Mouse (Mus musculus): ENCODE measurements at regions not wholly inside any gene's neighbourhood (a gene's known extent, or its start where the extent isn't known, plus 50 kb on each side); places are given as distances from the start of the nearest gene placed in this dataset.
A peak's percentile ranks its signal among the peaks of the same experiment; 100 is the strongest.

- Histone ChIP-seq H3K36me3 (no peaks in the 10 kb centered on the region), H3K9me3 (no peaks in the 10 kb centered on the region), H3K4me3 (no peak overlapping the region), H3K27me3 (no peaks in the 10 kb centered on the region), H3K4me1 (no peaks in the 10 kb centered on the region), H3K27ac (no peak overlapping the region), H3K9ac (no peak overlapping the region), H3K4me2 (replicated peaks) (no peak overlapping the region)
- 46% methylated on average over 2 of the region's 2 CpGs for WGBS
- ATAC-seq (ENCODE audit: low FRiP score, low read depth), result no peak
These were observed 80.2 kb downstream of the Dhrs2 start for GRCm38 (mm10) chr14:55301996-55302395.

- no peaks in the 10 kb centered on the region for H3K36me3 ChIP-seq
- H3K4me3 ChIP-seq, result no peak overlapping the region
- H3K27me3 ChIP-seq, result no peaks in the 10 kb centered on the region
- no peak for ATAC-seq (ENCODE audit: low FRiP score, low read depth)
- no peak overlapping the region for H3K27ac ChIP-seq
- no peaks in the 10 kb centered on the region for H3K9me3 ChIP-seq
- H3K9ac ChIP-seq, result no peak overlapping the region
- WGBS, result 70% methylated on average over 6 of the region's 6 CpGs
- no peak overlapping the region for H3K4me2 ChIP-seq (replicated peaks)
- no peaks in the 10 kb centered on the region for H3K4me1 ChIP-seq
These were observed 91.8 kb downstream of the Dhrs2 start for GRCm38 (mm10) chr14:55313615-55314014.

DNA sequence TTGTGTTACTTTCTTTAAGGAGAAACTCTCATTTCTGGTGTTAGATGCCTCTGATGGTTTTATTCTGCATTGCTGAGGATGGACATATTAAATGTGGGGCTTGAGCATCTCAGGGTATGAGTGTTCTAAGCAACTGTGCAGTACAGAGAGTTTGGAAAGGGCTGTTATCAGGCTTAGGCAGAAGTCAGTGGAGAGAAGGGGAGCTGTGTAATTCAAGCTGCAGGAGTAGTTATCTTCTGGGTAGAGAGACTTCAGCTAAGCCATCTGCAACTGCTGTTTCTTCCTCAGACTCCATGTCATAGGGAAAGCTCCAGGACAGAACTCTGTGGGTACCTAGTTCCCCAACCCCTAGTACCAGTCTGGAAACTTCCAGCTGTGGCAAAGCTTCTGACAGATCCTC, 102.1 kb downstream of the Dhrs2 start:
- H3K4me2 ChIP-seq (replicated peaks), result no peak overlapping the region
- no peak overlapping the region for H3K9ac ChIP-seq
- H3K27me3 ChIP-seq, result no peaks in the 10 kb centered on the region
- no peaks in the 10 kb centered on the region for H3K36me3 ChIP-seq
- H3K9me3 ChIP-seq, result no peaks in the 10 kb centered on the region
- no peak overlapping the region for H3K27ac ChIP-seq
- no peaks in the 10 kb centered on the region for H3K4me1 ChIP-seq
- ATAC-seq (ENCODE audit: low FRiP score, low read depth), result no peak
- H3K4me3 ChIP-seq, result no peak overlapping the region

GRCm38 (mm10) chr14:55324335-55324734, 102.5 kb downstream of the Dhrs2 start:
- Histone ChIP-seq H3K27me3 (no peaks in the 10 kb centered on the region), H3K9me3 (no peaks in the 10 kb centered on the region), H3K27ac (no peak overlapping the region), H3K36me3 (no peaks in the 10 kb centered on the region), H3K4me2 (replicated peaks) (no peak overlapping the region), H3K4me3 (no peak overlapping the region), H3K9ac (no peak overlapping the region), H3K4me1 (no peaks in the 10 kb centered on the region)
- WGBS, result 50% methylated on average over 3 of the region's 3 CpGs
- ATAC-seq (ENCODE audit: low FRiP score, low read depth), result no peak

DNA sequence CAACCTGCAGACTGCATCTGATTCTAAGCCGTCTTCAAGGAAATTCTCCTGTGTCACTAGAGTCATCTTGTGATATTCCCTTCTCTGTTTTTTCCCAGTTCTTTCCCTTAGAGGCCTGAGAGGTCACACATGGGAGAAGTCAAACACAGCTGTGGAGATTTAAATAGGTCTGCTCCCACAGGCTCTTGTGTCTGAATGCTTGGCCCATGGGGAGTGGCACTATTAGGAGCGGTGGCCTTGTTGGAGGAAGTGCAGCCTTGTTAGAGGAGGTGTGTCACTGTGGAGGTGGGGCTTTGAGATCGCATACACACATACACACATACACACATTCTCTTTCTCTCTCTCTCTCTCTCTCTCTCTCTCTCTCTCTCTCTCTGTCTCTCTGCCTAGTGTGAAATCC, 112.0 kb downstream of the Dhrs2 start:
- no peak overlapping the region for H3K4me3 ChIP-seq
- no peaks in the 10 kb centered on the region for H3K27me3 ChIP-seq
- ATAC-seq (ENCODE audit: low FRiP score, low read depth), result no peak
- H3K4me2 ChIP-seq (replicated peaks), result no peak overlapping the region
- H3K9me3 ChIP-seq, result no peaks in the 10 kb centered on the region
- H3K27ac ChIP-seq, result no peak overlapping the region
- no peaks in the 10 kb centered on the region for H3K36me3 ChIP-seq
- no peak overlapping the region for H3K9ac ChIP-seq
- H3K4me1 ChIP-seq, result no peaks in the 10 kb centered on the region
- WGBS, result 47% methylated on average over 3 of the region's 3 CpGs

DNA sequence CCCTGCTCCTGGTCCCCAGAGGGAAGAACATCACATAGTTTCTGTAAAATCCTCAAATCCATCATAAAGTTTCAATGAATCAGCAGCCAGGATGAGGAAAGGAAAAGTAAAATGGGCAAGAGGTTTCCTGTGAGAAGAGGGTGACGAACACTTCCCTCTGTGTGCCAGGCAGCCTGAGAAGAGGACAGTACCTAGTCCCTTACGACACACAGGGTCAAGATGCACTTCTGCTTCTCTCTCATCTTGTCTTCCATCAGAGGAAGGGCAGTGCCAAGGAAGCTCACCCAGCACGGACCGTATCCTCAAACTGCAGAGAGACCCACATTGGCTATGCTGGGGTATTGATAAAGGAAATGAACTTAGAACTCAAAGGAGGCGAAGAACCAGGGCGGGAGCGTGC, 112.5 kb downstream of the Dhrs2 start:
- H3K9ac ChIP-seq, result no peak overlapping the region
- no peaks in the 10 kb centered on the region for H3K9me3 ChIP-seq
- H3K27ac ChIP-seq, result no peak overlapping the region
- no peak for ATAC-seq (ENCODE audit: low FRiP score, low read depth)
- no peak overlapping the region for H3K4me2 ChIP-seq (replicated peaks)
- H3K27me3 ChIP-seq, result no peaks in the 10 kb centered on the region
- no peaks in the 10 kb centered on the region for H3K4me1 ChIP-seq
- 91% methylated on average over 7 of the region's 7 CpGs for WGBS
- no peaks in the 10 kb centered on the region for H3K36me3 ChIP-seq
- no peak overlapping the region for H3K4me3 ChIP-seq

GRCm38 (mm10) chr14:55335586-55335985, 113.8 kb downstream of the Dhrs2 start:
- no peaks in the 10 kb centered on the region for H3K9me3 ChIP-seq
- ATAC-seq (ENCODE audit: low FRiP score, low read depth), result no peak
- H3K27ac ChIP-seq, result no peak overlapping the region
- no peaks in the 10 kb centered on the region for H3K36me3 ChIP-seq
- H3K4me1 ChIP-seq, result no peaks in the 10 kb centered on the region
- 86% methylated on average over 1 of the region's 1 CpGs for WGBS
- H3K9ac ChIP-seq, result no peak overlapping the region
- H3K4me3 ChIP-seq, result no peak overlapping the region
- H3K4me2 ChIP-seq (replicated peaks), result no peak overlapping the region
- H3K27me3 ChIP-seq, result no peaks in the 10 kb centered on the region

- H3K4me2 ChIP-seq (replicated peaks), result no peak overlapping the region
- no peak for ATAC-seq (ENCODE audit: low FRiP score, low read depth)
These were observed 114.8 kb downstream of the Dhrs2 start for GRCm38 (mm10) chr14:55336451-55337195.

DNA sequence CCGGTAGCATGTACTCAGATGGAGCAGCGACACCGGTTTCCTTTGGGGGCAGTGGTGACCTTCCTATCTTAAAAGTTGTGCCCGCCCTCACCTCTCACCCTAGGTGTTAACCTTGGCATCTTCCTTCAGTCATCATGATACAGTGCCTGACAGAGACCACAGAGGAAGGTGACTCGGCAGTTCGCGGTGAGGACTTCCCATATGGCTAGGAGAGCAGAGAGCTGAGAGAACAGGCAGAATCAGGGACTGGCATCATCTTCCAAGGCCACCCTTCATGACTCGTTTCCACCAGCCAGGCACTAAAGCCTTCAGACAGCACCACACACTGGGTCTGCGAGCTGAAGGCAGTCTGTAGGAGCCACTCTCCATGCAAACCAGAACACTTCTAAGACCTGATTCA, 116.2 kb downstream of the Dhrs2 start:
- H3K9ac ChIP-seq, result no peak overlapping the region
- H3K36me3 ChIP-seq, result no peaks in the 10 kb centered on the region
- no peaks in the 10 kb centered on the region for H3K4me1 ChIP-seq
- WGBS, result 63% methylated on average over 9 of the region's 9 CpGs
- H3K4me3 ChIP-seq, result no peak overlapping the region
- no peak for ATAC-seq (ENCODE audit: low FRiP score, low read depth)
- H3K9me3 ChIP-seq, result no peaks in the 10 kb centered on the region
- peak overlapping the region; percentile 55; the same call in 1 of the 2 replicates for H3K27ac ChIP-seq
- no peak overlapping the region for H3K4me2 ChIP-seq (replicated peaks)
- no peaks in the 10 kb centered on the region for H3K27me3 ChIP-seq

More at GRCm38 (mm10) chr14:55336451-55337195, 114.8 kb downstream of the Dhrs2 start:
- no peak overlapping the region for H3K27ac ChIP-seq
- no peak overlapping the region for H3K9ac ChIP-seq
- WGBS, result 66% methylated on average over 5 of the region's 5 CpGs
- no peaks in the 10 kb centered on the region for H3K27me3 ChIP-seq
- no peak overlapping the region for H3K4me3 ChIP-seq
- H3K9me3 ChIP-seq, result no peaks in the 10 kb centered on the region
- H3K4me1 ChIP-seq, result no peaks in the 10 kb centered on the region
- no peaks in the 10 kb centered on the region for H3K36me3 ChIP-seq

- Histone ChIP-seq H3K9ac (no peak overlapping the region), H3K4me2 (replicated peaks) (no peak overlapping the region), H3K9me3 (no peaks in the 10 kb centered on the region), H3K4me3 (no peak overlapping the region), H3K4me1 (no peaks in the 10 kb centered on the region), H3K27ac (no peak overlapping the region), H3K36me3 (no peaks in the 10 kb centered on the region), H3K27me3 (no peaks in the 10 kb centered on the region)
- ATAC-seq (ENCODE audit: low FRiP score, low read depth), result no peak
- WGBS, result 56% methylated on average over 7 of the region's 7 CpGs
These were observed 116.7 kb downstream of the Dhrs2 start for GRCm38 (mm10) chr14:55338500-55338899.

GRCm38 (mm10) chr14:55339036-55339614, 117.3 kb downstream of the Dhrs2 start:
- Histone ChIP-seq H3K4me3 (no peak overlapping the region), H3K9ac (no peak overlapping the region), H3K27ac (no peak overlapping the region), H3K9me3 (no peaks in the 10 kb centered on the region), H3K4me1 (no peaks in the 10 kb centered on the region), H3K36me3 (no peaks in the 10 kb centered on the region), H3K27me3 (no peaks in the 10 kb centered on the region), H3K4me2 (replicated peaks) (no peak overlapping the region)
- no peak for ATAC-seq (ENCODE audit: low FRiP score, low read depth)
- 77% methylated on average over 9 of the region's 9 CpGs for WGBS

- no peaks in the 10 kb centered on the region for H3K9me3 ChIP-seq
- H3K27me3 ChIP-seq, result no peaks in the 10 kb centered on the region
- no peaks in the 10 kb centered on the region for H3K36me3 ChIP-seq
- H3K9ac ChIP-seq, result no peak overlapping the region
- no peak for ATAC-seq (ENCODE audit: low FRiP score, low read depth)
- WGBS, result 52% methylated on average over 1 of the region's 1 CpGs
- H3K4me3 ChIP-seq, result no peak overlapping the region
- no peak overlapping the region for H3K4me2 ChIP-seq (replicated peaks)
- no peaks in the 10 kb centered on the region for H3K4me1 ChIP-seq
- no peak overlapping the region for H3K27ac ChIP-seq
These were observed 121.5 kb downstream of the Dhrs2 start for GRCm38 (mm10) chr14:55343341-55343740.

- H3K4me2 ChIP-seq (replicated peaks), result no peak overlapping the region
- H3K9ac ChIP-seq, result no peak overlapping the region
- 0 out of 2 replicates have a peak, but pooled peaks cover 3% of the 10 kb centered on the region for H3K9me3 ChIP-seq
- no peak for ATAC-seq (ENCODE audit: low FRiP score, low read depth)
- H3K27ac ChIP-seq, result no peak overlapping the region
- no peaks in the 10 kb centered on the region for H3K36me3 ChIP-seq
- no peaks in the 10 kb centered on the region for H3K27me3 ChIP-seq
- H3K4me3 ChIP-seq, result no peak overlapping the region
- no peaks in the 10 kb centered on the region for H3K4me1 ChIP-seq
- WGBS, result 85% methylated on average over 5 of the region's 5 CpGs
These were observed 122.1 kb downstream of the Dhrs2 start for GRCm38 (mm10) chr14:55343914-55344313.

All from limb, embryonic 13.5 days (tissue).